Mouse (Mus musculus) CH12.LX (cell line): ENCODE results near the gene Dclk3. TPM values are rescaled to one million over a fixed set of nuclear protein-coding genes. Genes with fewer than 3 reads are reported as not detected.

Source experiments
- DNase-seq: peaks from one replicate; pipeline ENCODE4 v3.0.0-alpha.2; 2013; ENCODE audit errors: extremely low read depth
- H3K27ac ChIP-seq: 2 replicates; pipeline ENCODE4 v1.5.1; 2012; ENCODE audit warnings: low read depth, mild to moderate bottlenecking, control low read depth, moderate library complexity; ENCODE audit not compliant: insufficient read depth
- H3K27me3 ChIP-seq: replicated peaks from 2 replicates; pipeline ENCODE3; 2012; ENCODE audit warnings: inconsistent platforms
- H3K36me3 ChIP-seq, 2 experiments: replicated peaks in 1 of 2; 2 replicates each; pipeline versions ENCODE3 to v1.6.1; 2012; ENCODE audit warnings: inconsistent platforms in 1 of 2, low read length in 1 of 2, mild to moderate bottlenecking in 1 of 2, mixed read lengths in 1 of 2, moderate library complexity in 1 of 2; ENCODE audit not compliant: control insufficient read depth in 1 of 2, insufficient read depth in 1 of 2
- H3K4me1 ChIP-seq, 2 experiments: 2 replicates each; pipeline ENCODE4 v1.6.1; 2012; ENCODE audit warnings: inconsistent platforms in 1 of 2, moderate library complexity in 1 of 2; ENCODE audit not compliant: insufficient read depth in 2 of 2, control insufficient read depth in 1 of 2
- H3K4me2 ChIP-seq: 2 replicates; pipeline ENCODE4 v1.6.1; 2012; ENCODE audit warnings: low read depth, mild to moderate bottlenecking, control low read depth; ENCODE audit not compliant: poor library complexity, insufficient read depth, severe bottlenecking
- H3K4me3 ChIP-seq, 3 experiments: fragments of 150-350 bp in 1 of 3; sonication (generic) in 1 of 3; replicated peaks in 1 of 3; 2 replicates each; pipeline versions ENCODE3 to v1.5.1; 2011 to 2012; ENCODE audit warnings: low read depth in 2 of 3, low read length in 2 of 3, mild to moderate bottlenecking in 2 of 3, moderate library complexity in 2 of 3, control low read depth in 1 of 3, improper control_type of control experiment in 1 of 3, inconsistent platforms in 1 of 3, mixed read lengths in 1 of 3; ENCODE audit not compliant: poor library complexity in 1 of 3
- H3K79me2 ChIP-seq: replicated peaks from 2 replicates; pipeline ENCODE4 v1.6.1; 2012; ENCODE audit warnings: mild to moderate bottlenecking, moderate library complexity; ENCODE audit not compliant: control insufficient read depth, poor library complexity, insufficient read depth, severe bottlenecking; ENCODE audit errors: extremely low read depth
- H3K9ac ChIP-seq: 2 replicates; pipeline ENCODE4 v1.6.1; 2012; ENCODE audit warnings: low read depth, mild to moderate bottlenecking, control low read depth, moderate library complexity; ENCODE audit not compliant: insufficient read depth
- H3K9me3 ChIP-seq: replicated peaks from 2 replicates; pipeline ENCODE3; 2012; ENCODE audit warnings: low read length, inconsistent platforms, mixed read lengths
- BHLHE40 ChIP-seq: IDR thresholded peaks from 2 replicates; pipeline ENCODE4 v1.6.1; 2011; ENCODE audit warnings: mild to moderate bottlenecking, low read depth, low read length, improper control_type of control experiment
- CHD1 ChIP-seq: IDR thresholded peaks from 2 replicates; pipeline ENCODE4 v1.6.1; 2012; ENCODE audit warnings: low read depth, low read length, improper control_type of control experiment, inconsistent platforms
- CHD2 ChIP-seq: IDR thresholded peaks from 2 replicates; pipeline ENCODE4 v1.6.1; 2011; ENCODE audit warnings: low read length, improper control_type of control experiment
- CTCF ChIP-seq, 2 experiments: IDR thresholded peaks in 1 of 2; conservative IDR thresholded peaks in 1 of 2; 2 replicates each; pipeline ENCODE4 v1.5.1; 2011 to 2012; ENCODE audit warnings: low read depth in 2 of 2, low read length in 2 of 2, improper control_type of control experiment in 1 of 2, inconsistent platforms in 1 of 2, mild to moderate bottlenecking in 1 of 2, moderate library complexity in 1 of 2
- E2F4 ChIP-seq: IDR thresholded peaks from 2 replicates; pipeline ENCODE4 v1.6.1; 2011; ENCODE audit warnings: low read depth, low read length, improper control_type of control experiment; ENCODE audit not compliant: insufficient replicate concordance
- ELF1 ChIP-seq: IDR thresholded peaks from 2 replicates; pipeline ENCODE4 v1.6.1; 2014; ENCODE audit warnings: low read depth, mild to moderate bottlenecking, inconsistent platforms, low read length, improper control_type of control experiment
- EP300 ChIP-seq: IDR thresholded peaks from 2 replicates; pipeline ENCODE4 v1.6.1; 2011; ENCODE audit warnings: low read length, improper control_type of control experiment
- GABPA ChIP-seq: IDR thresholded peaks from 2 replicates; pipeline ENCODE4 v1.6.1; 2012; ENCODE audit warnings: low read depth, low read length, improper control_type of control experiment, inconsistent platforms; ENCODE audit not compliant: insufficient replicate concordance
- HCFC1 ChIP-seq: IDR thresholded peaks from 2 replicates; pipeline ENCODE4 v1.6.1; 2012; ENCODE audit warnings: low read depth, mild to moderate bottlenecking, inconsistent platforms, low read length, improper control_type of control experiment
- KAT2A ChIP-seq: IDR thresholded peaks from 2 replicates; pipeline ENCODE4 v1.6.1; 2012; ENCODE audit warnings: low read length, improper control_type of control experiment, inconsistent platforms; ENCODE audit not compliant: insufficient replicate concordance
- MAX ChIP-seq: IDR thresholded peaks from 2 replicates; pipeline ENCODE4 v1.6.1; 2011; ENCODE audit warnings: low read length, improper control_type of control experiment
- MXI1 ChIP-seq: IDR thresholded peaks from 2 replicates; pipeline ENCODE4 v1.6.1; 2011; ENCODE audit warnings: mild to moderate bottlenecking, low read depth, low read length, improper control_type of control experiment
- MYC ChIP-seq: IDR thresholded peaks from 2 replicates; pipeline ENCODE4 v1.6.1; 2011; ENCODE audit warnings: low read depth, mild to moderate bottlenecking, improper control_type of control experiment, low read length
- NELFE ChIP-seq: IDR thresholded peaks from 2 replicates; pipeline ENCODE4 v1.6.1; 2011; ENCODE audit warnings: low read depth, low read length, improper control_type of control experiment
- NRF1 ChIP-seq: IDR thresholded peaks from 2 replicates; pipeline ENCODE4 v1.6.1; 2014; ENCODE audit warnings: low read depth, mild to moderate bottlenecking, inconsistent platforms, low read length, improper control_type of control experiment, moderate library complexity
- PAX5 ChIP-seq: IDR thresholded peaks from 2 replicates; pipeline ENCODE4 v1.6.1; 2012; ENCODE audit warnings: low read length, inconsistent platforms, mixed read lengths
- POLR2A ChIP-seq: IDR thresholded peaks from 2 replicates; pipeline ENCODE4 v1.6.1; 2011; ENCODE audit warnings: low read depth, mild to moderate bottlenecking, improper control_type of control experiment, low read length
- RAD21 ChIP-seq: IDR thresholded peaks from 2 replicates; pipeline ENCODE4 v1.6.1; 2011; ENCODE audit warnings: low read depth, mild to moderate bottlenecking, low read length, improper control_type of control experiment, moderate library complexity
- RCOR1 ChIP-seq: conservative IDR thresholded peaks from 2 replicates; pipeline ENCODE4 v1.6.1; 2012; ENCODE audit warnings: low read depth, mild to moderate bottlenecking, inconsistent platforms, low read length, improper control_type of control experiment
- SIN3A ChIP-seq: IDR thresholded peaks from 2 replicates; pipeline ENCODE4 v1.6.1; 2012; ENCODE audit warnings: low read length, improper control_type of control experiment, inconsistent platforms
- SMC3 ChIP-seq: IDR thresholded peaks from 2 replicates; pipeline ENCODE4 v1.6.1; 2011; ENCODE audit warnings: low read depth, low read length, improper control_type of control experiment
- TBP ChIP-seq: conservative IDR thresholded peaks from 2 replicates; pipeline ENCODE4 v1.6.1; 2011; ENCODE audit warnings: low read depth, low read length, improper control_type of control experiment
- UBTF ChIP-seq: IDR thresholded peaks from 2 replicates; pipeline ENCODE4 v1.6.1; 2012; ENCODE audit warnings: low read depth, mild to moderate bottlenecking, inconsistent platforms, low read length, improper control_type of control experiment, moderate library complexity
- USF2 ChIP-seq: conservative IDR thresholded peaks from 2 replicates; pipeline ENCODE4 v1.6.1; 2011; ENCODE audit warnings: low read depth, low read length, improper control_type of control experiment
- ZKSCAN1 ChIP-seq: IDR thresholded peaks from 2 replicates; pipeline ENCODE4 v1.6.1; 2012; ENCODE audit warnings: low read depth, inconsistent platforms, low read length, improper control_type of control experiment, borderline replicate concordance
- ZNF384 ChIP-seq: IDR thresholded peaks from 2 replicates; pipeline ENCODE4 v1.6.1; 2012; ENCODE audit warnings: low read depth, low read length, improper control_type of control experiment, inconsistent platforms
- dilution Hi-C: fragments of 300-500 bp; cut with MboI; formaldehyde crosslinking; loops from 2 replicates; pipeline ENCODE4 v1.14.3; 2020; ENCODE audit warnings: low sequenced_read_pairs; ENCODE audit not compliant: extremely low pct_unique_long_range_greater_than_20kb, extremely low pct_ligation_motif_present
- in situ Hi-C: fragments of 300-500 bp; cut with MboI; formaldehyde crosslinking; loops from 3 replicates; pipeline ENCODE4 v1.14.3; 2019; ENCODE audit warnings: low sequenced_read_pairs, low pct_ligation_motif_present, low pct_unique_long_range_greater_than_20kb, mixed read lengths
- polyA plus RNA-seq: library from polyadenylated mRNA; unstranded; fragments of >175 nt; gene quantifications from 2 replicates; pipeline ENCODE4 v1.2.1, GENCODE M21; 2012; ENCODE audit warnings: low read depth; ENCODE audit not compliant: insufficient read length
- total RNA-seq, 2 experiments: library from RNA; depleted of rRNA; stranded (reverse); fragments of 300-350 nt in 1 of 2; fragments of >200 nt in 1 of 2; gene quantifications; 2 replicates each; pipeline ENCODE4 v1.2.3; 2012 to 2014

The Dclk3 gene
- total and polyA plus RNA-seq, 3 experiments: 0.17 to 1.1 (median 0.33) TPM

DNA sequence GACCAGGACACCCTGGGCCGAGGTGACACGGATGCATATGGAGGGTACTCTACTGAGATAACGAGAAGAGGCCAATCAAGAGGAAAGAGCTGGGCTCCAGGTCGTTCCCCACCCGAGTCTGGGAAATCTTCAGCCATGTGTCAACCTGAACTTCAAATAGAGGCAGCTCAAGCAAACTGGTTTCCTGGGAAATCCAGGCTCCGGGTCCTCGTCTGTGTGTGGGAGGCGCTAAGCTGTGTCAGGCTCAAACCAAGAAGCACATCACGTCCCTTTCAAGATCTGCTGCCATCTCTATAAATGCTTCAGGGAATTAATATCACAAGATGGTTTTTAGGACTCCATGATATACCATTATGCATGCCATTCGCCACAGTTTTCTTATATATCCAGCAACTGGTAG lies 30.5 kb upstream of the Dclk3 start:
- no peak overlapping the region for H3K9ac ChIP-seq
- H3K4me3 ChIP-seq: no peak overlapping the region
- no peaks in the 10 kb centered on the region for H3K79me2 ChIP-seq
- in situ Hi-C loops (no loop called here), dilution Hi-C loops (no loop called here)
- no peak for DNase-seq
- H3K27me3 ChIP-seq: no peaks in the 10 kb centered on the region
- TF ChIP-seq ZNF384 (no peak), ELF1 (no peak), MXI1 (no peak), ZKSCAN1 (no peak), CHD1 (no peak), POLR2A (no peak), UBTF (no peak), USF2 (no peak), GABPA (no peak), RCOR1 (no peak), E2F4 (no peak), SIN3A (no peak), MYC (no peak), SMC3 (no peak)
- H3K4me1 ChIP-seq: peaks cover 5 to 9% of the 10 kb centered on the region in 2 experiments
- no peaks in the 10 kb centered on the region for H3K9me3 ChIP-seq
- H3K27ac ChIP-seq: no peak overlapping the region
- H3K36me3 ChIP-seq: no peaks in the 10 kb centered on the region
- H3K4me2 ChIP-seq: no peak overlapping the region

DNA sequence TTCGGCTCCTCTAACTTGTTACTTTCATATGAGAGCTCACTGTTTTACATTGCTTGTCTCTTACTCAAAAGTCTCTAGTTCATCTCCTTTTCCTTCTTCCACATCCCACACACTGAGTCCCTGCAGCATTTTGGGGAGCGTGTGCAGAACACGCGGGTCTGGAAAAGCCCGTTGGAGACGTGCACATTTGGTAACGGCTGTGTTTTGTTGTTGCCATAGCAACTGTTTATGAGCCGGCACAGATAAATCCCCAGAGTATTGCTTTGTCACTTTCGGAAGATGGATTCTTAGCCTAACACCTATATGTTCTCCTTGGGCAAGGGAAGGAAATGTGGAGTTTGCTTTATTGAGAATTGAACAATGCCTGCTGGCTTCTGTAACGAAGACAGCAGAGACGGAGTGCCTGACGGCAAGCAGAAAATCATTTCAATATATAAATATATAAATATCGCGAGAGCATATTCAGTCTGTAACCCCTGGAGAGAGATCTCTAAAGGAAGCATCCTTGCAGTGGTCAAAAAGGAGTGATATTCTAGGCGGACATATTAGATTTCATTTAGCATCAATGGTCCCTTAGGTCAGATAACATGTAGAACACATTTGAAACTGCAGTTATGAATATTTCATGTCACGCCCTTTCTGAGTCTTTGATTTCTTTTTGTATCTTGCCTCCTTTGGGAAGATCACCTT lies 26.3 kb upstream of the Dclk3 start:
- no peak for DNase-seq
- no peak overlapping the region for H3K9ac ChIP-seq
- TF ChIP-seq UBTF (no peak), MXI1 (no peak), KAT2A (no peak), CTCF (conservative IDR thresholded peaks at IDR 0.05 in 1 of 2, IDR thresholded peaks at IDR 0.05 in 1 of 2; ENCODE audit: low read depth in 2 of 2, low read length in 2 of 2) (no peak), PAX5 (no peak), SIN3A (no peak), MAX (no peak), USF2 (no peak), CHD2 (no peak), BHLHE40 (no peak), RAD21 (no peak), GABPA (no peak), CHD1 (no peak), MYC (no peak), NRF1 (no peak), EP300 (no peak), HCFC1 (no peak), SMC3 (no peak), TBP (no peak), NELFE (no peak)
- TF ChIP-seq, all 38 proteins: peak for 0
- H3K79me2 ChIP-seq: no peaks in the 10 kb centered on the region
- H3K9me3 ChIP-seq: no peaks in the 10 kb centered on the region
- in situ Hi-C loops: no loop called here
- no peaks in the 10 kb centered on the region for H3K27me3 ChIP-seq
- H3K4me3 ChIP-seq: no peak overlapping the region
- no peaks in the 10 kb centered on the region for H3K4me1 ChIP-seq
- H3K4me2 ChIP-seq: peak overlapping the region; percentile 65
- no peaks in the 10 kb centered on the region for H3K36me3 ChIP-seq
- dilution Hi-C loops: no loop called here
- H3K27ac ChIP-seq: no peak overlapping the region
